Mouse (Mus musculus): ENCODE data around the gene Gm10409. TPM values are rescaled to one million over a fixed set of nuclear protein-coding genes. Genes with fewer than 3 reads are reported as not detected.
"Not testable (repeated sequence)": the region's sequence is repeated elsewhere in the genome, so short reads cannot be mapped to it uniquely, and the experiment has no call there.

Gene Gm10409
- polyA plus RNA-seq (2015; fragmentation: Nextera tagmentation; extraction: Ambion mirVana) = not detected in 2 replicates

DNA sequence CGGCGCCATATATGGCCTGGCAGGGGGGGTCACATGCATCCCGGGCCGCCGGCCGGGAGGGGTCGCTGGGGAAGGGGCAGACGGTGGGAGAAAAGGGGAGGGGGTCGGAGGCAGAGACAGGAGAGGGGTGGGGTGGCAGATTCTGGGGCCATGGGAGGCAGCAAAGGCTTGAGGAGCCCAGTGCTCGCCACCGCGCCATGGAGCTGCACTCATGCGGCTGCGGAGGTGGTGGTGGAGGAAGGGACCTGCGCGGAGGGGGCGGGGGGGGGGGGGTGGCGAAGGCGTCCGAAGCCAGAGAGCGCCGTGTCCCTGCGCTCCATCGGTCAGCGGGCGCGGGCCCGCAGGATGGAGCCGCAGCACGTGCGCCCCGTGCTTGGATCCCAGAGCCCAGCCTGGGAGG, at the start of gene Gm10409:
Gene Gm10409, plus strand, starts transcription at position 301 of the 400 bp plus-strand sequence.
- no CpG with 5 or more reads among the region's 32 CpGs for WGBS (ENCODE audit: insufficient replicate concordance)
- H3K9me3 ChIP-seq (replicated peaks); H3K4me2 ChIP-seq; H3K9ac ChIP-seq; ATAC-seq (ENCODE audit: insufficient read depth); H3K4me1 ChIP-seq (replicated peaks); H3K4me3 ChIP-seq (replicated peaks); H3K27me3 ChIP-seq; H3K36me3 ChIP-seq (replicated peaks); H3K27ac ChIP-seq (replicated peaks): not testable (repeated sequence)

DNA sequence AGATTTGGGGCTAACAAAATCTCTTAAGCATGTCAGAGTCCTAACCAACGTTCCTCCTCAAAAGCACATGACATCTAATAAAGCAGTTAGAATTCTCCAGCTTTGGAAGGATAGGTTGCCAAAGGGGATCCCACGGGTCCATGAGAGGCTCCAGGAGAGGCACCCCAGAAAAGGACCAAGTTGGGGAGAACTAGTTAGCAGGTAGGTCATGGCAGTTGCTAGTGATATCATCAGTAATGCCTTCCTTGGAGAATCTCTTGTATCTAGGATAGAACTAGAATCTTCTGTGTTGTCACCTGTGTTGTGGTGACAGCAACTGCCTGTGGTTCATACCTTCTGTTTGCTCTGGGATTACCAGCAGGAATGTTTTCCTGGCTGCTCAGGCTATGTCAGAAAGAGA, 17.6 kb upstream of the Gm10409 start, which contains the start of gene Gm10413:
Gene Gm10413, plus strand, starts transcription at position 301 of the 400 bp plus-strand sequence.
- H3K4me2 ChIP-seq; H3K27ac ChIP-seq (replicated peaks); H3K9ac ChIP-seq; H3K27me3 ChIP-seq; H3K4me1 ChIP-seq (replicated peaks); ATAC-seq (ENCODE audit: insufficient read depth); H3K4me3 ChIP-seq (replicated peaks); H3K36me3 ChIP-seq (replicated peaks); H3K9me3 ChIP-seq (replicated peaks): not testable (repeated sequence)
- WGBS (ENCODE audit: insufficient replicate concordance) = no CpG with 5 or more reads among the region's 2 CpGs

DNA sequence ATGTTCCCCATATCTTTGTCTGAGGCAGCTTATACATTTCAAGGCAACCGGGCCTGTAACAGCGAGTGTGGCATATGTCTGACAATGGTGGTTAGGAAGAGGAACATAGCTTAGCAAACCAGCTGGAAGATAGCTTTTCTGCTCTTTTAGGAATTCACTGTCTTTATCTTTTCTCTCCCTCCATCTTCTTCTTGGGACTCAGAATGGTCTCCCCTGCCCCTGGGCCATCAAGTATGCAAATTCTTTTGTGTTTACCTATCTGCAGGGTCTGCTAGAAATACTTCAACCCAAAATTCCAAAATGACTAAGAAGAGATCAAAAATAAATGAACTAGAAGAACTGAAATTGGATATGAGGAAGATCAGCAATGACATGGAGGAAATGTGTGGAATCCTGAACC, 15.4 kb downstream of the Gm10409 start, which contains the start of gene Gm3005:
Gene Gm3005, plus strand, starts transcription at position 301 of the 400 bp plus-strand sequence.
- H3K4me3 ChIP-seq (replicated peaks); H3K36me3 ChIP-seq (replicated peaks); H3K4me1 ChIP-seq (replicated peaks); H3K9me3 ChIP-seq (replicated peaks); H3K4me2 ChIP-seq; H3K27me3 ChIP-seq; ATAC-seq (ENCODE audit: insufficient read depth); H3K27ac ChIP-seq (replicated peaks); H3K9ac ChIP-seq: not testable (repeated sequence)
- no CpG with 5 or more reads among the region's 2 CpGs for WGBS (ENCODE audit: insufficient replicate concordance)

DNA sequence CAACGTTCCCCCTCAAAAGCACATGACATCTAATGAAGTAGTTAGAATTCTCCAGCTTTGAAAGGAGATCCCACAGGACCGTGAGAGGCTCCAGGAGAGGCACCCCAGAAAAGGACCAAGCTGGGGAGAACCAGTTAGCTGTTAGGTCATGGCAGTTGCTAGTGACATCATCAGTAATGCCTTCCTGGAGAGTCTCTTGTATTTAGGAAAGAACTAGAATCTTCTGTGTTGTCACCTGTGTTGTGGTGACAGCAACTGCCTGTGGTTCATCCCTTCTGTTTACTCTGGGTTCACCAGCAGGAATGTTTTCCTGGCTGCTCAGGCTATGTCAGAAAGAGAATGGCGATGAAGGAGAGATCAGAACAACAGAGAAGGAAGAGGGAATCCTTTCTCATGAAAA, 36.7 kb downstream of the Gm10409 start, which contains the start of gene Gm10408:
Gene Gm10408, plus strand, starts transcription at position 301 of the 400 bp plus-strand sequence.
- H3K27ac ChIP-seq (replicated peaks); H3K36me3 ChIP-seq (replicated peaks); H3K27me3 ChIP-seq; H3K4me3 ChIP-seq (replicated peaks); ATAC-seq (ENCODE audit: insufficient read depth); H3K9ac ChIP-seq; H3K4me1 ChIP-seq (replicated peaks); H3K4me2 ChIP-seq; H3K9me3 ChIP-seq (replicated peaks): not testable (repeated sequence)
- WGBS (ENCODE audit: insufficient replicate concordance) = no CpG with 5 or more reads among the region's 3 CpGs

Other genes starting within 250 kb of the Gm10409 start
- gene Gm5795, start 224.4 kb upstream of the Gm10409 start, polyA plus RNA-seq (2015; fragmentation: Nextera tagmentation; extraction: Ambion mirVana) = not detected in 2 replicates
- 0.10 and 0.13 TPM in 2 replicates for gene D830030K20Rik, start 204.1 kb upstream of the Gm10409 start, polyA plus RNA-seq (2015; fragmentation: Nextera tagmentation; extraction: Ambion mirVana)
- gene Gm2956, start 80.0 kb upstream of the Gm10409 start, polyA plus RNA-seq (2015; fragmentation: Nextera tagmentation; extraction: Ambion mirVana) = not detected in 2 replicates
- not detected in 2 replicates for gene Gm10413, start 17.5 kb upstream of the Gm10409 start, polyA plus RNA-seq (2015; fragmentation: Nextera tagmentation; extraction: Ambion mirVana)
- not detected in 2 replicates for gene Gm3005, start 15.5 kb downstream of the Gm10409 start, polyA plus RNA-seq (2015; fragmentation: Nextera tagmentation; extraction: Ambion mirVana)
- gene Gm10408, start 36.8 kb downstream of the Gm10409 start, polyA plus RNA-seq (2015; fragmentation: Nextera tagmentation; extraction: Ambion mirVana) = not detected in 2 replicates
- not detected in 2 replicates for gene Gm3012, start 221.9 kb downstream of the Gm10409 start, polyA plus RNA-seq (2015; fragmentation: Nextera tagmentation; extraction: Ambion mirVana)
- not detected in 2 replicates for gene Gm3020, start 239.4 kb downstream of the Gm10409 start, polyA plus RNA-seq (2015; fragmentation: Nextera tagmentation; extraction: Ambion mirVana)

Measured in liver, embryonic 15.5 days (tissue).